Mouse (Mus musculus) brain, embryonic 18.5 days (tissue): ENCODE results near the gene Usp15.

ENCODE experiments used
- DNase-seq: peaks from one replicate; pipeline ENCODE4 v3.0.0-alpha.2; 2012; ENCODE audit warnings: low read depth, low spot score

The Usp15 gene

GRCm38 (mm10) chr10:123175771-123176170, 21.0 kb downstream of the Usp15 start:
- DNase-seq: no peak

GRCm38 (mm10) chr10:123170898-123171297, 25.9 kb downstream of the Usp15 start:
- DNase-seq: no peak

GRCm38 (mm10) chr10:123165542-123165941, 31.3 kb downstream of the Usp15 start:
- DNase-seq: no peak

GRCm38 (mm10) chr10:123160508-123160907, 36.3 kb downstream of the Usp15 start:
- DNase-seq: no peak

GRCm38 (mm10) chr10:123159316-123159715, 37.5 kb downstream of the Usp15 start:
- DNase-seq: no peak

GRCm38 (mm10) chr10:123156392-123156791, 40.4 kb downstream of the Usp15 start:
- no peak for DNase-seq

GRCm38 (mm10) chr10:123155764-123156163, 41.0 kb downstream of the Usp15 start:
- DNase-seq: no peak

- DNase-seq: no peak
These were observed 43.5 kb downstream of the Usp15 start for GRCm38 (mm10) chr10:123153321-123153720.

- no peak for DNase-seq
These were observed 48.6 kb downstream of the Usp15 start for GRCm38 (mm10) chr10:123148025-123148814.

GRCm38 (mm10) chr10:123147180-123147579, 49.6 kb downstream of the Usp15 start:
- DNase-seq: no peak

- DNase-seq: no peak
These were observed 50.4 kb downstream of the Usp15 start for GRCm38 (mm10) chr10:123146349-123146748.

- no peak for DNase-seq
These were observed 52.5 kb downstream of the Usp15 start for GRCm38 (mm10) chr10:123144256-123144655.

- DNase-seq: no peak
These were observed 54.3 kb downstream of the Usp15 start for GRCm38 (mm10) chr10:123142395-123143050.

- no peak for DNase-seq
These were observed 61.0 kb downstream of the Usp15 start for GRCm38 (mm10) chr10:123135818-123136217.

GRCm38 (mm10) chr10:123131487-123131886, 65.3 kb downstream of the Usp15 start:
- no peak for DNase-seq

GRCm38 (mm10) chr10:123120666-123121392, 76.0 kb downstream of the Usp15 start:
- no peak for DNase-seq

GRCm38 (mm10) chr10:123116861-123117260, 79.9 kb downstream of the Usp15 start:
- no peak for DNase-seq

GRCm38 (mm10) chr10:123113466-123113865, 83.3 kb downstream of the Usp15 start:
- DNase-seq: no peak

- no peak for DNase-seq
These were observed 84.0 kb downstream of the Usp15 start for GRCm38 (mm10) chr10:123112787-123113168.

- DNase-seq: no peak
These were observed 84.6 kb downstream of the Usp15 start for GRCm38 (mm10) chr10:123112056-123112786.

GRCm38 (mm10) chr10:123110548-123110947, 86.2 kb downstream of the Usp15 start:
- DNase-seq: no peak

GRCm38 (mm10) chr10:123108527-123108926, 88.3 kb downstream of the Usp15 start:
- no peak for DNase-seq
